9 mouse cellular contexts compared by ENCODE assay signal in the genomic region with DNA sequence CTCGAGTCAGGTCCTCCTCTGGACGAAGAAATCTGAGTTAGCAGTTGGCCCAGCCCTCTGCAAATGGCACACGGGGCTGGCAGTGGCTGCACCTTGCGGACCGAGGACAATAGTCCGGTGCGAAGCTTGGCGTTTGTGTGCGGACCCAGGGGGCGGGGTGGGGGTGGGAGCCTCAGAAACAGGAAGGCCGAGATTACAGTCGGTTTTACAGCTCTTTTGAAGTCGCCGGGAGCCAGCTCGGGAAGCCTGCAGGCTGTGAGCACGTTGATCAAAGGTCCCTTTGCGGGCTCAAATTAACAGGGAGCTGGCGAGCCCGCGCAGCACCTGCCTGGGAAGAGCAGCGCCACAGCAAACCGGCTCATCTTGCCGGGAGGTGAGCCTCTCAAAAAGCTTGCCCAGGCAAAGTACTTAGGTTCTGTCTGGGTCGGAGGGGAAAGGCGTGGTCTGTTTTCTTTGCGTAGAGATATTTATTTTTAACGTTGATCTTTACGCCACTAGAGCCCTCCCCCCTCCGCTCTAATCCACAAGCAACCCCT. TPM values are rescaled to one million over a fixed set of nuclear protein-coding genes. Genes with fewer than 3 reads are reported as not detected.
DNase-seq lines count a peak whose midpoint lies in the region; ATAC-seq and TF ChIP-seq lines count a peak whose summit lies in the region.
"Had no signal": no experiment of that assay in that cellular context is flagged by ENCODE, and none has a peak within 500 bp of the region (broad histone marks: within the 10 kb centered on the region; RNA-seq: fewer than 3 reads in every experiment).

No protein-coding gene starts in this region.

- peaks cover 12% of the 10 kb centered on the region for H3K36me3 ChIP-seq in embryonic facial prominence, embryonic 13.5 days
- peaks cover 12% of the 10 kb centered on the region for H3K36me3 ChIP-seq in hindbrain, embryonic 10.5 days
- peaks cover 21% of the 10 kb centered on the region for H3K36me3 ChIP-seq in limb, embryonic 12.5 days
- no peaks in the 10 kb centered on the region for H3K36me3 ChIP-seq in midbrain, embryonic 14.5 days (ENCODE audit: control insufficient read depth, insufficient read depth, low read length)
- H3K36me3 ChIP-seq: G1E had no signal

- peak overlapping the region; percentile 62; the same call in 1 of the 2 replicates for H3K9ac ChIP-seq in embryonic facial prominence, embryonic 13.5 days
- H3K9ac ChIP-seq in limb, embryonic 12.5 days (replicated peaks): no peak overlapping the region; the same call in 1 of the 2 replicates
- H3K9ac ChIP-seq in midbrain, embryonic 14.5 days (replicated peaks; ENCODE audit: low read length): peak overlapping the region; percentile 51

- WGBS in embryonic facial prominence, embryonic 13.5 days: 1% methylated on average over 29 of the region's 29 CpGs
- WGBS in hindbrain, embryonic 10.5 days: under 1% methylated on average over 29 of the region's 29 CpGs
- WGBS in limb, embryonic 12.5 days: under 1% methylated on average over 29 of the region's 29 CpGs
- under 1% methylated on average over 29 of the region's 29 CpGs for WGBS in midbrain, embryonic 14.5 days

- TF ChIP-seq CTCF in left cerebral cortex, adult 2 months (IDR thresholded peaks at IDR 0.05): no peak

- 0 out of 2 replicates have a peak, but pooled peaks cover 4% of the 10 kb centered on the region for H3K9me3 ChIP-seq in embryonic facial prominence, embryonic 13.5 days
- H3K9me3 ChIP-seq in hindbrain, embryonic 10.5 days: no peaks in the 10 kb centered on the region
- no peaks in the 10 kb centered on the region for H3K9me3 ChIP-seq in limb, embryonic 12.5 days
- no peaks in the 10 kb centered on the region for H3K9me3 ChIP-seq in midbrain, embryonic 14.5 days (ENCODE audit: control insufficient read depth, low read length)

- H3K4me2 ChIP-seq in embryonic facial prominence, embryonic 13.5 days: peak overlapping the region; percentile 79
- peak overlapping the region; percentile 74 for H3K4me2 ChIP-seq in limb, embryonic 12.5 days
- peak overlapping the region; percentile 93 for H3K4me2 ChIP-seq in midbrain, embryonic 14.5 days (ENCODE audit: low read length)

- no peak overlapping the region for H3K27ac ChIP-seq in left cerebral cortex, adult 2 months
- H3K27ac ChIP-seq in embryonic facial prominence, embryonic 13.5 days: 0 out of 2 replicates have a peak overlapping the region, but pooled peaks have one; percentile 11
- peak overlapping the region; percentile 81 for H3K27ac ChIP-seq in hindbrain, embryonic 10.5 days
- H3K27ac ChIP-seq in limb, embryonic 12.5 days: no peak overlapping the region
- peak overlapping the region; percentile 41; the same call in 1 of the 2 replicates for H3K27ac ChIP-seq in midbrain, embryonic 14.5 days (replicated peaks; ENCODE audit: low read depth, low read length)

- H3K27me3 ChIP-seq in embryonic facial prominence, embryonic 13.5 days: no peaks in the 10 kb centered on the region
- peaks cover 23% of the 10 kb centered on the region for H3K27me3 ChIP-seq in hindbrain, embryonic 10.5 days (ENCODE audit: insufficient read depth, poor library complexity, severe bottlenecking)
- H3K27me3 ChIP-seq in limb, embryonic 12.5 days: peaks cover 22% of the 10 kb centered on the region
- H3K27me3 ChIP-seq in midbrain, embryonic 14.5 days (ENCODE audit: control insufficient read depth, insufficient read depth, low read length): no peaks in the 10 kb centered on the region

- ATAC-seq in embryonic facial prominence, embryonic 13.5 days (ENCODE audit: insufficient number of reproducible peaks, insufficient read depth, low FRiP score, low TSS enrichment, low read depth): no peak
- ATAC-seq in limb, embryonic 12.5 days (ENCODE audit: insufficient number of reproducible peaks, insufficient read depth, low FRiP score, low TSS enrichment, low read depth): no peak
- peak; percentile 58; the same call in 1 of the 2 replicates for ATAC-seq in midbrain, embryonic 14.5 days (ENCODE audit: low FRiP score, low TSS enrichment)

- intact Hi-C loops in left cerebral cortex, adult 2 months (cut with DNase I): no loop called here
- intact Hi-C loops in left cerebral cortex, postnatal 36 days (cut with DNase I): no loop called here

- DNase-seq in left cerebral cortex, adult 2 months (ENCODE audit: extremely low spot score in 1 of 2, low spot score in 2 of 2): no peak
- DNase-seq in left cerebral cortex, postnatal 36 days (ENCODE audit: low spot score in 2 of 2): no peak
- peak; percentile 49 for DNase-seq in hindbrain, embryonic 10.5 days (ENCODE audit: low spot score)
- peak; percentile 74 for DNase-seq in midbrain, embryonic 14.5 days
- no peak for DNase-seq in cerebellum, postnatal 4 days (ENCODE audit: low spot score in 2 of 2)
- DNase-seq in left cerebral cortex, adult 11 months (ENCODE audit: low spot score): no peak

- peaks cover 14% of the 10 kb centered on the region for H3K4me1 ChIP-seq in embryonic facial prominence, embryonic 13.5 days
- peaks cover 25% of the 10 kb centered on the region for H3K4me1 ChIP-seq in hindbrain, embryonic 10.5 days (replicated peaks)
- H3K4me1 ChIP-seq in limb, embryonic 12.5 days (replicated peaks): peaks cover 22% of the 10 kb centered on the region
- 0 out of 2 replicates have a peak, but pooled peaks cover 4% of the 10 kb centered on the region for H3K4me1 ChIP-seq in midbrain, embryonic 14.5 days (ENCODE audit: control insufficient read depth, insufficient read depth, low read length)

- peak overlapping the region; percentile 44 for H3K4me3 ChIP-seq in left cerebral cortex, adult 2 months
- peak overlapping the region; percentile 41 for H3K4me3 ChIP-seq in embryonic facial prominence, embryonic 13.5 days
- peak overlapping the region; percentile 55 for H3K4me3 ChIP-seq in hindbrain, embryonic 10.5 days
- peak overlapping the region; percentile 40 for H3K4me3 ChIP-seq in limb, embryonic 12.5 days (replicated peaks)
- H3K4me3 ChIP-seq in midbrain, embryonic 14.5 days (replicated peaks; ENCODE audit: low read depth, low read length): peak overlapping the region; percentile 46

RNA-seq across cellular contexts. Expression of a gene that starts 18.8 kb away (rescaled TPM):
- 1 to 10 TPM; 1.5 to 1.6 TPM for total RNA-seq in left cerebral cortex, adult 2 months (2021)
- total RNA-seq in left cerebral cortex, postnatal 36 days (2021): 1 to 10 TPM in 1 of 2 experiments, under 1 TPM in 1; 0.99 to 1.2 TPM
- polyA plus RNA-seq in embryonic facial prominence, embryonic 13.5 days (2015; fragmentation: Nextera tagmentation; extraction: Ambion mirVana): 95.5 TPM in 2 replicates
- polyA plus RNA-seq in hindbrain, embryonic 10.5 days (2016; fragmentation: Nextera tagmentation; extraction: Ambion mirVana): 68.9 and 83.0 TPM in 2 replicates
- polyA plus RNA-seq in limb, embryonic 12.5 days (2016; fragmentation: Nextera tagmentation; extraction: Ambion mirVana): 130 and 136 TPM in 2 replicates
- 9.8 and 16.5 TPM in 2 replicates for polyA plus RNA-seq in midbrain, embryonic 14.5 days (2014; fragmentation: Nextera tagmentation; extraction: Ambion mirVana)

Comparison
In these comparisons a context has a peak if more than half of its experiments do, and no peak if none do; other contexts are left out.
1. DNase-seq: peak in hindbrain, embryonic 10.5 days (single experiment) and midbrain, embryonic 14.5 days (single experiment); none in left cerebral cortex, adult 2 months (0 of 2), left cerebral cortex, postnatal 36 days (0 of 2), cerebellum, postnatal 4 days (0 of 2) and left cerebral cortex, adult 11 months (single experiment).
2. H3K27ac ChIP-seq: peak in embryonic facial prominence, embryonic 13.5 days (single experiment), hindbrain, embryonic 10.5 days (single experiment) and midbrain, embryonic 14.5 days (single experiment); none in left cerebral cortex, adult 2 months (single experiment) and limb, embryonic 12.5 days (single experiment).
3. Peak in every context shown above with its lines, with median percentiles within 50 percentile points of each other: H3K4me3 ChIP-seq and H3K4me2 ChIP-seq.